Mouse (Mus musculus) limb, embryonic 12.5 days (tissue): ENCODE measurements around the gene Cdh23. TPM values are rescaled to one million over a fixed set of nuclear protein-coding genes. Genes with fewer than 3 reads are reported as not detected.
"Not testable (repeated sequence)": the region's sequence is repeated elsewhere in the genome, so short reads cannot be mapped to it uniquely, and the experiment has no call there.

Source experiments
- ATAC-seq: fragments of 200-750 bp; cut with Nextera tagmentation; 2 replicates; pipeline ENCODE4 v1.8.0; 2017; ENCODE audit warnings: low read depth, moderate TSS enrichment; ENCODE audit not compliant: insufficient number of reproducible peaks, insufficient read depth, low FRiP score, low TSS enrichment
- H3K27ac ChIP-seq: fragments of 300-500 bp; sonication (generic); 2 replicates; pipeline ENCODE4 v1.5.1; 2016; ENCODE audit warnings: mild to moderate bottlenecking, moderate library complexity
- H3K27me3 ChIP-seq: fragments of 300-500 bp; sonication (generic); 2 replicates; pipeline ENCODE4 v1.6.1; 2016; ENCODE audit warnings: mild to moderate bottlenecking, moderate library complexity
- H3K36me3 ChIP-seq: fragments of 300-500 bp; sonication (generic); 2 replicates; pipeline ENCODE4 v1.6.1; 2016; ENCODE audit warnings: mild to moderate bottlenecking, moderate library complexity
- H3K4me1 ChIP-seq: fragments of 300-500 bp; sonication (generic); replicated peaks from 2 replicates; pipeline ENCODE4 v1.6.1; 2016
- H3K4me2 ChIP-seq: fragments of 300-500 bp; sonication (generic); 2 replicates; pipeline ENCODE4 v1.6.1; 2016; ENCODE audit warnings: mild to moderate bottlenecking, moderate library complexity
- H3K4me3 ChIP-seq: fragments of 300-500 bp; sonication (generic); replicated peaks from 2 replicates; pipeline ENCODE4 v1.5.1; 2016; ENCODE audit warnings: mild to moderate bottlenecking
- H3K9ac ChIP-seq: fragments of 300-500 bp; sonication (generic); replicated peaks from 2 replicates; pipeline ENCODE4 v1.6.1; 2016; ENCODE audit warnings: mild to moderate bottlenecking, moderate library complexity
- H3K9me3 ChIP-seq: fragments of 300-500 bp; sonication (generic); 2 replicates; pipeline ENCODE4 v1.6.1; 2016; ENCODE audit warnings: mild to moderate bottlenecking, moderate library complexity
- WGBS: fragments of 180-500 bp; shearing (Covaris S2); methylation state at CpG from one replicate; pipeline ENCODE4 v1.1.7; 2016; 5-methylcytosine and 5-hydroxymethylcytosine counted together
- polyA plus RNA-seq: library from polyadenylated mRNA; unstranded; fragments of >200 nt; fragmentation: Nextera tagmentation; extraction: Ambion mirVana; gene quantifications from 2 replicates; pipeline ENCODE4 v1.2.1, GENCODE M21; 2016

Gene Cdh23
- polyA plus RNA-seq: 0.34 and 0.45 TPM in 2 replicates

GRCm38 (mm10) chr10:60696390-60696789 is at the start of gene Cdh23:
Gene Cdh23 (minus strand): TSS chr10:60696490.
- H3K4me2 ChIP-seq: no peak within 1 kb of the TSS
- WGBS: 86% methylated on average over 6 of the region's 6 CpGs
- peaks cover 21% of the 10 kb centered on the region for H3K27me3 ChIP-seq

GRCm38 (mm10) chr10:60744543-60745290 is 48.4 kb upstream of the Cdh23 start:
- H3K9ac ChIP-seq: no peak overlapping the region
- H3K4me1 ChIP-seq: peaks cover 14% of the 10 kb centered on the region
- H3K27ac ChIP-seq: no peak overlapping the region
- ATAC-seq: no peak
- no peaks in the 10 kb centered on the region for H3K27me3 ChIP-seq
- H3K4me2 ChIP-seq: no peak overlapping the region
- WGBS: 86% methylated on average over 14 of the region's 14 CpGs
- no peak overlapping the region for H3K4me3 ChIP-seq
- no peaks in the 10 kb centered on the region for H3K36me3 ChIP-seq
- H3K9me3 ChIP-seq: no peaks in the 10 kb centered on the region

More at GRCm38 (mm10) chr10:60696390-60696789, at the start of gene Cdh23:
- Histone ChIP-seq H3K9ac (no peak within 1 kb of the TSS), H3K9me3 (no peaks in the 10 kb centered on the region), H3K4me1 (peaks cover 6% of the 10 kb centered on the region), H3K27ac (no peak within 1 kb of the TSS), H3K4me3 (no peak within 1 kb of the TSS), H3K36me3 (no peaks in the 10 kb centered on the region)
- no peak for ATAC-seq

GRCm38 (mm10) chr10:60743681-60744080 is 47.4 kb upstream of the Cdh23 start:
- H3K27me3 ChIP-seq: no peaks in the 10 kb centered on the region
- H3K27ac ChIP-seq: no peak overlapping the region
- no peaks in the 10 kb centered on the region for H3K9me3 ChIP-seq
- no peak overlapping the region for H3K4me3 ChIP-seq
- H3K4me2 ChIP-seq: no peak overlapping the region
- H3K36me3 ChIP-seq: no peaks in the 10 kb centered on the region
- peaks cover 14% of the 10 kb centered on the region for H3K4me1 ChIP-seq
- no peak for ATAC-seq
- 66% methylated on average over 9 of the region's 9 CpGs for WGBS
- H3K9ac ChIP-seq: no peak overlapping the region

- WGBS: 83% methylated on average over 6 of the region's 6 CpGs
- Histone ChIP-seq H3K27ac (no peak overlapping the region), H3K4me2 (no peak overlapping the region), H3K9me3 (no peaks in the 10 kb centered on the region), H3K36me3 (no peaks in the 10 kb centered on the region), H3K9ac (no peak overlapping the region), H3K4me3 (no peak overlapping the region), H3K27me3 (no peaks in the 10 kb centered on the region), H3K4me1 (peaks cover 12% of the 10 kb centered on the region)
- ATAC-seq: no peak
Observed at GRCm38 (mm10) chr10:60742942-60743341, 46.7 kb upstream of the Cdh23 start.

GRCm38 (mm10) chr10:60742296-60742695 is 46.0 kb upstream of the Cdh23 start:
- H3K9ac ChIP-seq, H3K4me3 ChIP-seq, H3K27ac ChIP-seq, H3K27me3 ChIP-seq, H3K4me1 ChIP-seq, H3K4me2 ChIP-seq, H3K9me3 ChIP-seq, ATAC-seq, H3K36me3 ChIP-seq: not testable (repeated sequence)
- WGBS: 74% methylated on average over 1 of the region's 1 CpGs

DNA sequence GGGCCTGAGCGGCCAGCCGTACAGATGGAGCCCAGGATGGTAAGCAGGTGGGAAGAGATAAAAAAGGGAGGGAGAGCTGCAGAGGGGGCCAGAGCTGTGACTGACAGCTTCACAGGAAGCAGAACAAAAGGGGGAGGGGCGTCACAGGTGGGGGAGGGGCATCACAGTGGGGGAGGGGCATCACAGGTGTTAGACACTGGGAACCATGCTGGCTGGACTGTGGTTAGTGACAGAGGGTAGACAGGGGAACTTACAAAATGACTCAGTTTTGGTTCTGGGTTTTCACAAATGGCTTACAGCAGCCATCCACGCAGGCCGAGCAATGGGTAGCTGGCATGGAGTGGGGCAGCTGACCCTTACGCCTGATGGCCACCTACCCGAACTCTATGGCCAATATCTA is 45.1 kb upstream of the Cdh23 start:
- no peak overlapping the region for H3K4me3 ChIP-seq
- H3K4me1 ChIP-seq: peaks cover 4% of the 10 kb centered on the region; the same call in 1 of the 2 replicates
- H3K9ac ChIP-seq: no peak overlapping the region
- 77% methylated on average over 7 of the region's 7 CpGs for WGBS
- H3K27me3 ChIP-seq: no peaks in the 10 kb centered on the region
- H3K27ac ChIP-seq: no peak overlapping the region
- H3K4me2 ChIP-seq: no peak overlapping the region
- no peaks in the 10 kb centered on the region for H3K9me3 ChIP-seq
- ATAC-seq: no peak
- H3K36me3 ChIP-seq: peaks cover 6% of the 10 kb centered on the region; the same call in 1 of the 2 replicates

DNA sequence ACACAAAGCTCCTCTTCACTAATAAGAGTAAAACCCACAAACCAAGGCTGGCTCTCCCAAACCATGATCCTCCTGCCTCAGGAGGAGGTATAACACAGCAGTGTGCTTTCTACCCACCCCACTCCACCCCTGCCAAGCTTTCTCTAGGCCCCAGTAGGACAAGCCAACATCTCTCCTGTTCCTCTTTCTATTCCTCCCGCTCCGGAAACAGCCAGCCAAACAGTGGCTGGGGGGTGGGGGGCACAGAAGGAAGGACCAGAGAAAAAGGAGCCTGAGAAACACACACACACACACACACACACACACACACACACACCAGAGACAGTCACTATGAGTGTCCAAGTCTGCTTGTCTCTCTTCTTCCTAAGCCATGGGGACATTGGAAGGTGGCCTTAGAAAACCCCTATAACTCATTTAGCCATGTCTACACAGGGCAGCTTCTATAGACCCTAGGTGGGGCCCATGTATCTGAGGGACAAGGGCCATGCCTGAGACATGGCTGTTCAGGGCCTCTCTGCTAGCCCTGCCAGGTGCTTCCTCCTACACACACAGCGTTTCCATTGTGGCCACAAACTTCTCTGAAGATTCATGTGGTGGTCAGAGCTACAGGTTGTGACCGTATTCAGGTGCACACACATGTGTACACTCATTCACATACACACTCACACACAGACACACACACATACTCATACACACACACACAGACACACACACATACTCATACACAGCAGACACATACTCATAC is 43.5 kb upstream of the Cdh23 start:
- Histone ChIP-seq H3K9me3 (no peaks in the 10 kb centered on the region), H3K4me3 (no peak overlapping the region), H3K36me3 (peaks cover 6% of the 10 kb centered on the region; the same call in 1 of the 2 replicates), H3K9ac (no peak overlapping the region), H3K27ac (no peak overlapping the region), H3K4me2 (no peak overlapping the region), H3K27me3 (no peaks in the 10 kb centered on the region), H3K4me1 (peaks cover 4% of the 10 kb centered on the region; the same call in 1 of the 2 replicates)
- no peak for ATAC-seq
- WGBS: 98% methylated on average over 4 of the region's 4 CpGs

- peaks cover 6% of the 10 kb centered on the region; the same call in 1 of the 2 replicates for H3K36me3 ChIP-seq
- H3K4me1 ChIP-seq: peaks cover 8% of the 10 kb centered on the region
- H3K27ac ChIP-seq: no peak overlapping the region
- no peak overlapping the region for H3K4me2 ChIP-seq
- 84% methylated on average over 8 of the region's 9 CpGs for WGBS
- H3K27me3 ChIP-seq: no peaks in the 10 kb centered on the region
- no peak for ATAC-seq
- H3K9ac ChIP-seq: no peak overlapping the region
- H3K9me3 ChIP-seq: no peaks in the 10 kb centered on the region
- H3K4me3 ChIP-seq: no peak overlapping the region
Observed at GRCm38 (mm10) chr10:60737886-60738640, 41.8 kb upstream of the Cdh23 start.

DNA sequence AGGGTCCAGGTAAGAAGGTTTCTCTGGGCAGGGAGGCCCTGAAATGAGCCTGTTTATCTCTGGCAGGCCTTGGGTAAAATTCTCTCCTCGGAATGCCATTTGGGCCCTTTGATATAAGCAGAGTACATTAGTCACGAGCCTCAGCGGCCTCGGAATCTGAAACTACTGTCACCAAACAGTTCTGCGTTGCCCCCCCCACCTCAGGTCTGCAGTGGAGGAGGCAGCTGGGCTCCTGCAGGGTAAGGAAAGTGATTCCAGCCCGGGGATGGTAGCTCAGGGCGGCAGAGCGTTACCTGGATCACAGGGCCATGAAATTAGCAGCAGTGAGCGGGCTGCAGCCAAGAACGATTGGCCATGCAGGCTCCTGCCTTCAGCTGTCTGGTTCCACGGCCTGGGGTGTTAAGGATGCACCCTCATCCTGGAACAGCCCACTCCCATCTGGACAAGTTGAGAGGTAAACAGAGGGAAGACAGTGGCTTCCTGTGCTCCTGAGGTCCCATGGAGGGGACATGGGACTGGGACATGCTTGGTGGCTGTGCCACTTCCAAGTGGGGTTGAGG is 41.0 kb upstream of the Cdh23 start:
- Histone ChIP-seq H3K4me3 (no peak overlapping the region), H3K4me2 (no peak overlapping the region), H3K27me3 (no peaks in the 10 kb centered on the region), H3K36me3 (peaks cover 6% of the 10 kb centered on the region; the same call in 1 of the 2 replicates), H3K9me3 (no peaks in the 10 kb centered on the region), H3K4me1 (peaks cover 8% of the 10 kb centered on the region), H3K9ac (no peak overlapping the region), H3K27ac (no peak overlapping the region)
- WGBS: 59% methylated on average over 11 of the region's 11 CpGs
- no peak for ATAC-seq

DNA sequence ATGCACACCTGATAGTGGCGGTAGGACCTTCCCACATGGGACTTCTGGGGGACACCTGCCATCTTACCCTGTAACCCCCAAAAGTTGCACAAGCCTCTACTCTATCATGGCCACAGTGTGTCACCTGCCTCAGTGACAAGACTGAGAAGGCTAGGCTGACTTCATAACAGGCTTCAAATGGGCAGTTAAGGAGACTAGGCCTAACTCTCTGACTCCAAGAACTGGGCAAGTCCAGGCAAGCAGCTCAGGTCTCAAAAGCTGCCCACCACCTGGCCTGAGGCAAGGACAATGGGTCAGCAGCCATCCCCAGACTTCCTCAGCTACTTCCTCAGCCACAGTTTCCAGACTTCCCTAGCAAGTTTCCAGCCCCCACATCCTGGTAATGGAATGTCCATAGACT is 39.4 kb upstream of the Cdh23 start:
- 93% methylated on average over 1 of the region's 1 CpGs for WGBS
- ATAC-seq: no peak
- Histone ChIP-seq H3K4me3 (no peak overlapping the region), H3K4me1 (peaks cover 8% of the 10 kb centered on the region), H3K27ac (no peak overlapping the region), H3K9ac (no peak overlapping the region), H3K27me3 (no peaks in the 10 kb centered on the region), H3K9me3 (no peaks in the 10 kb centered on the region), H3K4me2 (no peak overlapping the region), H3K36me3 (peaks cover 6% of the 10 kb centered on the region; the same call in 1 of the 2 replicates)

DNA sequence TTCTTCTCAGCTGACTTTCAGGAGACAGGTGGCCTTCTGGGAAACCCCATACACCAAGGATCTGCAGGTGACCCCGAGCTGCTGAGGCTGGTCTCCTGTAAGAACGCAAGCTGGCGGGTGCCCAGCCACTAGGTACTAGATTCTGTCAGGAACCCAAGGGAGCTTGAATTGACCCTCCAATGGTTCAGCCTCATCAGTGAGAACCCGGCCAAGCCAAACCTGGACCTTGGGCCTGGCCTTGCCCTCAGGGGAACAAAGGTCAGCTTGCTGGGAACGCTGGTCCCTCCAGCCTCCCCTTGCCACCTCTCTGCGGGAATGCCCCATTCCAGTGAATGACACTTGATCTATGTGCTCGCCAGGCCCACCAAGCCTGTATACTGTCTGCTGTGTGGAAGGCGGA is 37.2 kb upstream of the Cdh23 start:
- H3K4me3 ChIP-seq: no peak overlapping the region
- H3K27ac ChIP-seq: no peak overlapping the region
- no peak for ATAC-seq
- no peak overlapping the region for H3K9ac ChIP-seq
- peaks cover 8% of the 10 kb centered on the region for H3K4me1 ChIP-seq
- peaks cover 13% of the 10 kb centered on the region; the same call in 1 of the 2 replicates for H3K36me3 ChIP-seq
- H3K4me2 ChIP-seq: no peak overlapping the region
- 68% methylated on average over 8 of the region's 8 CpGs for WGBS
- no peaks in the 10 kb centered on the region for H3K27me3 ChIP-seq
- no peaks in the 10 kb centered on the region for H3K9me3 ChIP-seq
